Mouse (Mus musculus) layer of hippocampus, postnatal 36 days (tissue): ENCODE data around the gene Fggy. TPM values are rescaled to one million over a fixed set of nuclear protein-coding genes. Genes with fewer than 3 reads are reported as not detected.

Experiments
- DNase-seq, 2 experiments: peaks; one replicate each; pipeline ENCODE4 v3.0.0; 2022
- total RNA-seq, 2 experiments: library from RNA; stranded (reverse); gene quantifications; 2 replicates each; pipeline ENCODE4 v1.2.3; 2021

Gene Fggy
- total RNA-seq, 2 experiments from 2014 or later = 12.0 to 14.3 TPM

- no peak for DNase-seq
These were observed 230.3 kb downstream of the Fggy start for GRCm38 (mm10) chr4:95787609-95788008.

- no peak for DNase-seq
These were observed 231.6 kb downstream of the Fggy start for GRCm38 (mm10) chr4:95788867-95789266.

GRCm38 (mm10) chr4:95791913-95792475 is 234.7 kb downstream of the Fggy start:
- DNase-seq = no peak

GRCm38 (mm10) chr4:95793647-95794328 is 236.5 kb downstream of the Fggy start:
- DNase-seq = no peak

GRCm38 (mm10) chr4:95794651-95795050 is 237.3 kb downstream of the Fggy start:
- no peak for DNase-seq

- no peak for DNase-seq
These were observed 238.0 kb downstream of the Fggy start for GRCm38 (mm10) chr4:95795283-95795682.

- DNase-seq = no peak
These were observed 262.3 kb downstream of the Fggy start for GRCm38 (mm10) chr4:95819650-95820049.

GRCm38 (mm10) chr4:95821906-95822579 is 264.7 kb downstream of the Fggy start:
- DNase-seq = no peak

- DNase-seq = no peak
These were observed 270.9 kb downstream of the Fggy start for GRCm38 (mm10) chr4:95828164-95828563.

- DNase-seq = no peak
These were observed 273.0 kb downstream of the Fggy start for GRCm38 (mm10) chr4:95830320-95830719.

GRCm38 (mm10) chr4:95839860-95840259 is 282.6 kb downstream of the Fggy start:
- no peak for DNase-seq

- DNase-seq = no peak
These were observed 283.2 kb downstream of the Fggy start for GRCm38 (mm10) chr4:95840389-95841053.

- no peak for DNase-seq
These were observed 288.8 kb downstream of the Fggy start for GRCm38 (mm10) chr4:95845981-95846617.

- no peak for DNase-seq
These were observed 289.9 kb downstream of the Fggy start for GRCm38 (mm10) chr4:95847219-95847618.

- no peak for DNase-seq
These were observed 290.4 kb downstream of the Fggy start for GRCm38 (mm10) chr4:95847664-95848063.

- no peak for DNase-seq
These were observed 292.2 kb downstream of the Fggy start for GRCm38 (mm10) chr4:95849497-95849896.

GRCm38 (mm10) chr4:95850044-95850739 is 292.9 kb downstream of the Fggy start:
- no peak for DNase-seq

- no peak for DNase-seq
These were observed 294.9 kb downstream of the Fggy start for GRCm38 (mm10) chr4:95852257-95852656.

- DNase-seq = no peak
These were observed 298.7 kb downstream of the Fggy start for GRCm38 (mm10) chr4:95856008-95856407.

GRCm38 (mm10) chr4:95860601-95861000 is 303.3 kb downstream of the Fggy start:
- DNase-seq = no peak

- no peak for DNase-seq
These were observed 303.8 kb downstream of the Fggy start for GRCm38 (mm10) chr4:95861074-95861473.

- no peak for DNase-seq
These were observed 304.4 kb downstream of the Fggy start for GRCm38 (mm10) chr4:95861741-95862155.
